ENCODE assay signal across 8 mouse cellular contexts in the genomic region with DNA sequence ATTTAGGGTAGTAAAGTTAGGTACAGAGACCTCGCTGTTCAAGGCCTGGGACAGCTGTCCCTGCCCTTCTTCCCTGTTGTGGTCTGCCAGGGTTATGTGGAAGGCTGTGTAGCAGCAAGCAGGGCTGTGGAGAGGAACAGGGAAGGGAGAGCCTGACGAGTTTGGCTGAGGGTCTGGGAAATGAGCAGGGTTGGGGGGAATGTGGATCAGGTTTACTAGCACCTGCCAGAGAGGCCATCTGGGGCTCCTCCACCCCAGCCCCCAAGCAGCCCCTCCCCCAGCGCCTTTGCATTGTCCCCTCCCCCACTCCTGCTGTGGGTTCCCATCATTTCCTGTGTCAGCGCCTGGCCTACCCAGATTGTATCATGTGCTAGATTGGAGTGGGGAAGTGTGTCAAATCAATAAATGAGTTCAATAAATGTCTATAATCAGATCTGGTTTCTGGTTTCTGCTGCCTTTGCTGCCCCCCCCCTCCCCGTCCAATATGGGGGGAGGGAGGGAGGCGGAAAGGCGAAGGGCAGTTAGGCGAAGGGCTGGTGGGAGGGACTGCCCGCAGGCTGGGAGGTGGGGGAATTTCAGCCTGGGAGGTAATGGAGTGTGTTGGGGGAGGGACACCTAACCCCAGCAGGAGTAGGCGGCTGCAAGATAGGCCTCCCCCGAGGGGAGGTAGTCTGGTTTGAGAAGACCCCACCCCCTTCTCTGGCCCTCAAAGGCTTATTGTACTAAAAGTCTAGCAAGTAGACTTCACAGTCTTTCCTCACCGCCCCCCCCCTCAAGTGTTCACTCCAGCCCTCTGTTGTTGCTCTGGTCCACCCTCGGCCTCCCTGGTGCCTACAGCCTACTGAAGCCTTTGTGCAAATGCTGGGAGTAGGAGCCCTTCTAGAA. TPM values are rescaled to one million over a fixed set of nuclear protein-coding genes. Genes with fewer than 3 reads are reported as not detected.
DNase-seq lines count a peak whose midpoint lies in the region; ATAC-seq and TF ChIP-seq lines count a peak whose summit lies in the region.

No protein-coding gene starts in this region.

- no peak for ATAC-seq in erythroblast, adult 5-6 weeks (replicated peaks; ENCODE audit: low FRiP score, poor library complexity, severe bottlenecking)

- no peak overlapping the region for H3K4me3 ChIP-seq in C2C12 (ENCODE audit: insufficient read depth, poor library complexity, severe bottlenecking)

- H3ac ChIP-seq in C2C12 (ENCODE audit: control insufficient read depth, insufficient read length, low read depth): no peak overlapping the region

- H3K79me3 ChIP-seq in C2C12 (ENCODE audit: low read depth): no peaks in the 10 kb centered on the region

- TF ChIP-seq CTCF in C2C12 (IDR thresholded peaks at IDR 0.05; ENCODE audit: control insufficient read depth, insufficient read depth, insufficient read length): no peak

- no peaks in the 10 kb centered on the region for H3K36me3 ChIP-seq in C2C12 (ENCODE audit: control insufficient read depth, insufficient read depth)

- no peaks in the 10 kb centered on the region for H3K27me3 ChIP-seq in C2C12 (ENCODE audit: control insufficient read depth, insufficient read depth, insufficient read length)

- DNase-seq in ES-CJ7 (ENCODE audit: low read depth, low spot score): peak; percentile 88
- DNase-seq in forelimb bud, embryonic 11.5 days (ENCODE audit: low read depth, low spot score): peak; percentile 90
- DNase-seq in mesoderm, embryonic 11.5 days (ENCODE audit: low read depth, low spot score): peak; percentile 78
- peak; percentile 68 for DNase-seq in yolk sac, embryonic 10.5 days (ENCODE audit: low spot score)
- DNase-seq in adrenal gland, adult 8-10 months: no peak
- DNase-seq in left cerebral cortex, postnatal 14 days (ENCODE audit: low spot score in 2 of 2): no peak

- intact Hi-C loops in left cerebral cortex, postnatal 14 days (cut with DNase I): no loop called here

- no peaks in the 10 kb centered on the region for H3K79me2 ChIP-seq in C2C12 (ENCODE audit: control insufficient read depth, insufficient read depth)

TF ChIP-seq in C2C12, 6 proteins besides CTCF, POLR2A, EP300 and RAD21:
- peak; percentile 60 for TF ChIP-seq MYOD1 (IDR thresholded peaks at IDR 0.05; ENCODE audit: control insufficient read depth, insufficient read length, low read depth)
- TF ChIP-seq FOSL1 (IDR thresholded peaks at IDR 0.05; ENCODE audit: insufficient read depth, low read length, poor library complexity, severe bottlenecking): no peak

RNA-seq across cellular contexts. Expression of a gene that starts 3.1 kb away (rescaled TPM):
- not detected for polyA plus RNA-seq in C2C12 (2012; fragmentation: generic; extraction: Trizol)
- total RNA-seq in adrenal gland, adult 8-10 months (2022): not detected
- not detected for total RNA-seq in left cerebral cortex, postnatal 14 days (2021)
- not detected in 2 replicates for total RNA-seq in erythroblast, adult 5-6 weeks (2015; ENCODE audit: low replicate concordance)
- not detected in 2 replicates for total RNA-seq in erythroblast, adult 5-6 weeks (2017; ENCODE audit: low replicate concordance)

RNA-seq across cellular contexts. Expression of a gene that starts 6.4 kb away (rescaled TPM):
- polyA plus RNA-seq in C2C12 (2012; fragmentation: generic; extraction: Trizol): 8.6 TPM
- total RNA-seq in adrenal gland, adult 8-10 months (2022): 10 to 100 TPM; 34.8 to 37.6 (median 36.7) TPM
- 10 to 100 TPM; 13.6 to 15.4 TPM for total RNA-seq in left cerebral cortex, postnatal 14 days (2021)
- total RNA-seq in erythroblast, adult 5-6 weeks (2015; ENCODE audit: low replicate concordance): 16.7 and 20.4 TPM in 2 replicates
- total RNA-seq in erythroblast, adult 5-6 weeks (2017; ENCODE audit: low replicate concordance): 51.1 and 81.5 TPM in 2 replicates

RNA-seq across cellular contexts. Expression of a gene that starts 7.4 kb away (rescaled TPM):
- polyA plus RNA-seq in C2C12 (2012; fragmentation: generic; extraction: Trizol): 1.7 TPM
- total RNA-seq in adrenal gland, adult 8-10 months (2022): 1 to 10 TPM; 4.7 to 6.7 (median 6.5) TPM
- total RNA-seq in left cerebral cortex, postnatal 14 days (2021): 1 to 10 TPM; 3.0 to 3.1 TPM
- 11.5 and 17.3 TPM in 2 replicates for total RNA-seq in erythroblast, adult 5-6 weeks (2015; ENCODE audit: low replicate concordance)
- 15.1 and 37.6 TPM in 2 replicates for total RNA-seq in erythroblast, adult 5-6 weeks (2017; ENCODE audit: low replicate concordance)

RNA-seq across cellular contexts. Expression of a gene that starts 8.1 kb away (rescaled TPM):
- not detected for polyA plus RNA-seq in C2C12 (2012; fragmentation: generic; extraction: Trizol)
- 1 to 10 TPM in 1 of 4 experiments, not detected in 3; 1.2 TPM for total RNA-seq in adrenal gland, adult 8-10 months (2022)
- not detected for total RNA-seq in left cerebral cortex, postnatal 14 days (2021)
- not detected in 2 replicates for total RNA-seq in erythroblast, adult 5-6 weeks (2015; ENCODE audit: low replicate concordance)
- total RNA-seq in erythroblast, adult 5-6 weeks (2017; ENCODE audit: low replicate concordance): not detected in 2 replicates

RNA-seq across cellular contexts. Expression of a gene that starts 13.1 kb away (rescaled TPM):
- 22.7 TPM for polyA plus RNA-seq in C2C12 (2012; fragmentation: generic; extraction: Trizol)
- total RNA-seq in adrenal gland, adult 8-10 months (2022): 10 to 100 TPM; 28.9 to 61.1 (median 42.5) TPM
- 10 to 100 TPM; 21.1 to 22.7 TPM for total RNA-seq in left cerebral cortex, postnatal 14 days (2021)
- 250 and 275 TPM in 2 replicates for total RNA-seq in erythroblast, adult 5-6 weeks (2015; ENCODE audit: low replicate concordance)
- total RNA-seq in erythroblast, adult 5-6 weeks (2017; ENCODE audit: low replicate concordance): 140 and 157 TPM in 2 replicates

Comparison
In these comparisons a context has a peak if more than half of its experiments do, and no peak if none do; other contexts are left out.
1. DNase-seq: peak in ES-CJ7 (single experiment), forelimb bud, embryonic 11.5 days (single experiment), mesoderm, embryonic 11.5 days (single experiment) and yolk sac, embryonic 10.5 days (single experiment); none in adrenal gland, adult 8-10 months (single experiment) and left cerebral cortex, postnatal 14 days (0 of 2).